Mouse (Mus musculus): ENCODE data around the gene Dip2b. TPM values are rescaled to one million over a fixed set of nuclear protein-coding genes. Genes with fewer than 3 reads are reported as not detected.

Gene Dip2b
- polyA plus RNA-seq (2017; shearing (Covaris generic)): 35.8 TPM

GRCm38 (mm10) chr15:100038470-100038971, at the start of gene Dip2b:
Gene Dip2b, plus strand, starts transcription at chr15:100038664.

DNA sequence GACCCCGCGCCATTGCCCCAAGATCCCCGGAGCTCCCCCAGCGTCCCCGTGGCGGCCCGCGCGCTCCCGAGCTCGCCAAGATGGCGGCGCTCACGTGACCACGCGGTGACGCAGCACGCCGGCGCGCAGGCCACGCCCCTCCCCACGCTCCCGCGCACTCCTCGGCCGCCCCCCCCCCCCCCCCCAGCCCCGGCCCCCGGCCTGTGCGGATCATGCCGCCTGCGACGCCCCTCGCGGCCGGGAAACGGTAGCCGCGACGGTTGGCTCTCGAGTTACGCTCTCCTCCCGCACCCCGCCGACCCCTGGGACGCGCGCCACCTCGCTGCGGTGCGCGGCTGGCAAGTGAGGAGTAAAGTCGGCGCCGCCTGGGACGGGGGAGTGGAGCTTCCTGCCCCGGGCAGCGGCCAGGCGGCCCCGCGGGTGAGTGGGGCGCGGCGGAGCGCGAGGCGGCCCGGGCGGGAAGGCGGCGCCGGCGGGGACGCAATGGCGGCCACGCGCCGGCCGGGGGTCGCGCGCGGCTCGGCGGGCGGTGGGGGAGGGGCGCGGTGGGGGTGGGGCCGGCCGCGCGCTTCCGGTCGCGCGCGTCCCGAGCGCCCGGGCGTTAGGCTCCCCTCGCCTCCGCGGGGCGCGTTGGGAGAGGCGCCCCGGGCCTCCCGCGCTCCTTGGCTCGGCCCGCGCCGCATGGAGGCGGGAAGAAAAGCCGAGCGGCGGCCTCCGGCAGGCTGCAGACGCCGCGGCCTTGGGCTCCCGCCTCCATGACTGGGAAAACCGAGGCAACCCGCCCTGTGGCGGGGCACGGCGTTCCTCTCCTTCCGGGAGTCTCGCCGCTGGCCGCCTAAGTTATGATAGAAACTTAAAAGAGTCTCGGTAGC, 189.4 kb downstream of the Dip2b start, which contains the start of gene Atf1:
Gene Atf1 (plus strand): TSS at position 157 of the 872 bp plus-strand sequence.

Other genes with a start within 250 kb of the Dip2b start
- 1.3 TPM for gene Lima1, start 163.2 kb upstream of the Dip2b start, polyA plus RNA-seq (2017; shearing (Covaris generic))
- 0.54 TPM for gene Fam186a, start 71.6 kb upstream of the Dip2b start, polyA plus RNA-seq (2017; shearing (Covaris generic))
- 51.1 TPM for gene Larp4, start 68.6 kb upstream of the Dip2b start, polyA plus RNA-seq (2017; shearing (Covaris generic))
- gene Atf1, start 189.2 kb downstream of the Dip2b start, polyA plus RNA-seq (2017; shearing (Covaris generic)): 59.8 TPM
- gene Tmprss12, start 242.2 kb downstream of the Dip2b start, polyA plus RNA-seq (2017; shearing (Covaris generic)): not detected